Mouse (Mus musculus) liver, embryonic 14.5 days (tissue): ENCODE data around the gene Mxd3. TPM values are rescaled to one million over a fixed set of nuclear protein-coding genes. Genes with fewer than 3 reads are reported as not detected.

Experiments used
- ATAC-seq: fragments of 200-750 bp; cut with Nextera tagmentation; 2 replicates; pipeline ENCODE4 v1.8.0; 2017; ENCODE audit warnings: moderate number of reproducible peaks, mild to moderate bottlenecking, moderate library complexity; ENCODE audit not compliant: insufficient read depth
- DNase-seq, 3 experiments: peaks; one replicate each; pipeline ENCODE4 v3.0.0-alpha.2; 2012 to 2013; ENCODE audit warnings: low read depth in 3 of 3, low spot score in 3 of 3
- H3K27ac ChIP-seq: fragments of 300-500 bp; sonication (generic); 2 replicates; pipeline ENCODE4 v1.5.1; 2014; ENCODE audit warnings: moderate library complexity, mild to moderate bottlenecking, control low read depth, inconsistent platforms
- H3K27me3 ChIP-seq: fragments of 300-500 bp; sonication (generic); 2 replicates; pipeline ENCODE4 v1.6.1; 2014; ENCODE audit warnings: mild to moderate bottlenecking, low read length, moderate library complexity; ENCODE audit not compliant: control insufficient read depth, insufficient read depth
- H3K36me3 ChIP-seq: fragments of 300-500 bp; sonication (generic); replicated peaks from 2 replicates; pipeline ENCODE4 v1.6.1; 2014; ENCODE audit warnings: low read depth; ENCODE audit not compliant: control insufficient read depth, insufficient read depth
- H3K4me1 ChIP-seq, 2 experiments: fragments of 200-500 bp in 1 of 2; fragments of 300-500 bp in 1 of 2; sonication (generic) in 1 of 2; replicated peaks; 2 replicates each; pipeline ENCODE4 v1.6.1; 2012 to 2014; ENCODE audit warnings: antibody characterized with exemption in 1 of 2, inconsistent platforms in 1 of 2, low read length in 1 of 2; ENCODE audit not compliant: control insufficient read depth in 2 of 2, insufficient read depth in 2 of 2
- H3K4me2 ChIP-seq: fragments of 300-500 bp; sonication (generic); 2 replicates; pipeline ENCODE4 v1.6.1; 2014; ENCODE audit warnings: low read depth, mild to moderate bottlenecking, control low read depth, moderate library complexity
- H3K4me3 ChIP-seq, 2 experiments: fragments of 200-500 bp in 1 of 2; fragments of 300-500 bp in 1 of 2; sonication (generic) in 1 of 2; 2 replicates each; pipeline ENCODE4 v1.5.1; 2012 to 2014; ENCODE audit warnings: low read depth in 2 of 2, low read length in 2 of 2, mild to moderate bottlenecking in 2 of 2, control low read depth in 1 of 2, inconsistent platforms in 1 of 2, moderate library complexity in 1 of 2; ENCODE audit not compliant: insufficient read depth in 1 of 2
- H3K9ac ChIP-seq: fragments of 300-500 bp; sonication (generic); replicated peaks from 2 replicates; pipeline ENCODE4 v1.6.1; 2014; ENCODE audit warnings: mild to moderate bottlenecking, control low read depth, moderate library complexity
- H3K9me3 ChIP-seq: fragments of 300-500 bp; sonication (generic); 2 replicates; pipeline ENCODE4 v1.6.1; 2016; ENCODE audit warnings: low read length, mixed read lengths; ENCODE audit not compliant: control insufficient read depth
- CTCF ChIP-seq: IDR thresholded peaks from 2 replicates; pipeline ENCODE4 v1.5.1; 2016; ENCODE audit warnings: antibody characterized with exemption, low read depth, control low read depth
- EP300 ChIP-seq: IDR thresholded peaks from 2 replicates; pipeline ENCODE4 v1.6.1; 2016; ENCODE audit warnings: antibody characterized with exemption, low read depth
- WGBS: fragments of 180-500 bp; shearing (Covaris S2); extraction: QIAGEN DNeasy Blood & Tissue Kit; methylation state at CpG from one replicate; pipeline ENCODE4 v1.1.7; 2014; ENCODE audit not compliant: insufficient replicate concordance; 5-methylcytosine and 5-hydroxymethylcytosine counted together
- polyA plus RNA-seq, 2 experiments: library from polyadenylated mRNA; depleted of rRNA in 1 of 2; stranded (reverse) in 1 of 2; unstranded in 1 of 2; fragments of >200 nt; fragmentation: Nextera tagmentation in 1 of 2; extraction: Ambion mirVana in 1 of 2; gene quantifications; 2 replicates each; pipeline versions ENCODE4 v1.2.1 to v1.2.3; 2012 to 2014

Gene Mxd3
- polyA plus RNA-seq, 2 experiments: 26.3 to 32.6 TPM

DNA sequence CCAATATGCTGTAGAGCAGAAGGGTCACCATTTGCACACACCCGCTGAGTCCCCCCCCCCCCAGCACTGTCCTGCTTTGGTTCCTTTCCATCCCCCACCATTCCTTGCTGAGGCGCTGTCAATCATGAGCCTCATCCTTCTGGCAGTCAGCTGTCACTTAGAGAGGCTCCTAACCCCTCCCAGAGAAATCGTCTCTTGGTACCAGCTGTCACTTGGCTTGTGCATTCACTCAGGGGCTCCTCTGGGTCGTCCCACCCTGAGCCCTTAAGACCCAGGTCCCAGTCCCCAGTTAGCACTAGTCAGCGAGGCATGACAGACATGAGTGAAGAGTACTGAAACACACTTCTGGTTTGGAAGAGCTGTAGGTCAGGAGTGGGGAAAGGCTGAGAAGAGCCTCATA is 42.1 kb upstream of the Mxd3 start:
- Histone ChIP-seq H3K4me3 (no peak overlapping the region), H3K9ac (no peak overlapping the region), H3K27me3 (no peaks in the 10 kb centered on the region), H3K9me3 (no peaks in the 10 kb centered on the region), H3K27ac (no peak overlapping the region), H3K4me2 (no peak overlapping the region), H3K36me3 (no peaks in the 10 kb centered on the region), H3K4me1 (peaks cover 24 to 28% of the 10 kb centered on the region in 2 experiments)
- ATAC-seq (no peak), DNase-seq (no peak)
- TF ChIP-seq CTCF (no peak), EP300 (no peak)
- WGBS: 40% methylated on average over 5 of the region's 5 CpGs

DNA sequence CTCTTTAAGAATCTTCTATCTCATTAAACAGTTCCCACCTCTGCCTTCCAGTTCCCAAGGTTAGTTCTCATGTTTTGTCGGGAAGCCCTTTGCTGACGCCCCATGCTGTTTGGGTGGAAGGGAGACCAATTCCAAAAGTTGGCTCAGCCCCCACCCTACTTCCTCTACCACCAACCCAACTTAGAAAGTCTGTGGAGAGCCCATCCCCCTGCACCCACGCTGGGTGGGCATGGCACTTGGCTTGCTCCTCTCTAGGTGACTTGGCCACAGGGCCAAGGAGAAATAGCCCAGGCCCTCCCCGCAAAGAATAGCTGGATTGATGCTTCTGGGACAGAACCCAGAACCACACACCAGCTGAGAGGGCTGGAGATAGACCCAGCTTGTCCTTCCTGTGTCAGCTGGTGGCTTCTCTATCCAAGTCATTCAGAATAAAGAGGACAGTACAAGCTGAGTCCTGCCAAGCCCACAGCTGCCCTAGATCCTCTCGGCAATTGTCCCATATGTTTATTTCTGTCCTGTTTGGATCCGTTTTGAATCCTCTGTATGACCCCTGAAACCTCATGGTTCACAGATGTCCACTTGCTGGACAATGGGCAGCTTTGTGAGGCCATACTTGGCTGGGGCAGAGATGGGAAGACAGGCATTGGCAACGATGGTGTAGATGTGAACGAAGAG is 41.5 kb upstream of the Mxd3 start:
- WGBS: 59% methylated on average over 8 of the region's 8 CpGs
- Histone ChIP-seq H3K36me3 (no peaks in the 10 kb centered on the region), H3K4me1 (peaks cover 24 to 28% of the 10 kb centered on the region in 2 experiments), H3K27ac (no peak overlapping the region), H3K9me3 (no peaks in the 10 kb centered on the region), H3K4me2 (peak overlapping the region; percentile 59), H3K9ac (no peak overlapping the region), H3K27me3 (no peaks in the 10 kb centered on the region), H3K4me3 (no peak overlapping the region)
- TF ChIP-seq CTCF: no peak
- no peak for DNase-seq
- no peak for ATAC-seq

DNA sequence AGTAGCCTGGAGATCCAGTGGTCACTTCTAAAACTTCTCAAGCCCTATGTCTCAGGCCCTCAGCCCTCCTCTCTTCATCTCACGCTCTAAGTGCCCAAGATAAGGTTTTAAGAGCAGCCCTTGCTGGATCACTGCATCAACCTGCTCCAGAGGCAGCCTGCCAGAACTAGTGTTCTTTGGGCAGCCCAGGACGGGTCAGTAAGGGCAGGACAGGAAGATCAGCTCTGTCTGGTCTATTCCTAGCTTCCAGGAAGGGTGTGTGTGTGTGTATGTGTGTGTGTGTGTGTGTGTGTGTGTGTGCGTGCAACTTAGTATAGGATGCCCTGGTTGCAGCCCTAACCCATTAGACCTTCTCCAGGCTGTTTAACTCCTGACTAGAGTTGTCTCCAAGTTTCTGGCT is 40.6 kb upstream of the Mxd3 start:
- Histone ChIP-seq H3K27me3 (no peaks in the 10 kb centered on the region), H3K4me3 (peak overlapping the region; percentile 31 to 44), H3K4me2 (peak overlapping the region; percentile 59), H3K27ac (no peak overlapping the region), H3K4me1 (peaks cover 24 to 28% of the 10 kb centered on the region in 2 experiments), H3K9ac (peak overlapping the region; percentile 6; the same call in 1 of the 2 replicates), H3K36me3 (no peaks in the 10 kb centered on the region), H3K9me3 (no peaks in the 10 kb centered on the region)
- TF ChIP-seq CTCF: no peak
- TF ChIP-seq EP300: no peak
- WGBS: 30% methylated on average over 3 of the region's 3 CpGs
- ATAC-seq: peak; percentile 20; the same call in 1 of the 2 replicates
- DNase-seq: no peak

DNA sequence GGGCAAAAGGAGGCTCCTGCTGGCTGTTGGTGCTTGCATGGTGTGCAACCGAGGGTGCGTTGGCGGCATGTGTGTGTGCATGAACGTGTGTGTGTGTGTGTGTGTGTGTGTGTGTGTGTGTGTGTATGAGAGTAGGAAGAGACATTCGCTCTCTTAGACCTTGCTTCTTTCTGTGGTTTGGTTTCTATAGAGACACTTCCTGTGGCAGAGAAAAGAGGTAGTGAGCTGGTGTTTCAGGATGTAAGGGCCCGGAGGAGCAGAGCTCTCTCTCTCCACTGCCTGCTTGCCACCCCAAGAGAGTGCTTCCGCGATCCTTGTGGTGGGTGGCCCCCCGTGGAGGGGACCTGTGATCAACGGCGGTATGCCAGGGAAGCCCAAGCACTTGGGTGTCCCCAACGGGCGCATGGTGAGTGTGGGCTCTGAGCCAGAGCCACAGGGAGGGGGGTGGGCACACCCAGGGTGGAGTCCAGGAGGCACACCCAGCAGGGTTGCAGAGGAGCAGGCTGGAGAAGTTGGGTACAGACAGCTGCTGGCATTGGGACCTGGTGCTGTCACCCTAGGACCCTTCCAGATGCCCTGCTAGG is 40.0 kb upstream of the Mxd3 start, which contains the start of gene Rgs14:
TSS of gene Rgs14 (plus strand) at position 202 of the 584 bp plus-strand sequence.
- Histone ChIP-seq H3K27me3 (no peaks in the 10 kb centered on the region), H3K9ac (peak within 1 kb of the TSS; percentile 6), H3K9me3 (no peaks in the 10 kb centered on the region), H3K36me3 (no peaks in the 10 kb centered on the region), H3K27ac (no peak within 1 kb of the TSS), H3K4me2 (peak within 1 kb of the TSS; percentile 59), H3K4me3 (peak within 1 kb of the TSS; percentile 31 to 44), H3K4me1 (peaks cover 24 to 28% of the 10 kb centered on the region in 2 experiments)
- TF ChIP-seq EP300 (no peak), CTCF (no peak)
- DNase-seq (peak in 1 of 3 experiments; percentile 27), ATAC-seq (peak; percentile 85)
- WGBS: 8% methylated on average over 13 of the region's 13 CpGs

DNA sequence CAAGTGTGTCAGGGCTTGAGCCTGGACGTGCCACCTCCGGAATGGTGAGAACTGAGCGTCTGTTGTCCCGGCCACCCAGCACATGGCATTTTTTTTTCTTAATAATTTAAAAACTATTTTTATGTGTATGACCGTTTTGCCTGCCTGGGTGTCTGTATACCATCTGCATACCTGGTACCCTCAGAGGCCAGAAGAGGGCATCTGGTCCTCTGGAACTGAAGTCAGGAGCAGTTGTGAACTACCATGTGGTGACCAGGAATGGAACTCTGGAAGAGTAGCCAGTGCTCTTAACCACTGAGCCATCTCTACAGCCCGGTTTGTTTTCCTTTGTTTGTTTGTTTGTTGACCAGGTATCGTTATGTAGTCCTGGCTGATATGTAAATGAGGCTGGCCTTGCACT is 38.8 kb upstream of the Mxd3 start:
- no peak for ATAC-seq
- TF ChIP-seq EP300 (no peak), CTCF (no peak)
- no peak overlapping the region for H3K4me3 ChIP-seq
- H3K27ac ChIP-seq: no peak overlapping the region
- no peaks in the 10 kb centered on the region for H3K36me3 ChIP-seq
- H3K4me1 ChIP-seq: peaks cover 24 to 28% of the 10 kb centered on the region in 2 experiments
- H3K27me3 ChIP-seq: no peaks in the 10 kb centered on the region
- H3K9ac ChIP-seq: no peak overlapping the region
- no peak overlapping the region for H3K4me2 ChIP-seq
- WGBS: 70% methylated on average over 7 of the region's 7 CpGs
- DNase-seq: no peak
- no peaks in the 10 kb centered on the region for H3K9me3 ChIP-seq
